Mouse (Mus musculus) liver, embryonic 14.5 days (tissue): ENCODE measurements around the gene Tnfrsf9.

Experiments used
- CTCF ChIP-seq: IDR thresholded peaks from 2 replicates; pipeline ENCODE4 v1.5.1; 2016; ENCODE audit warnings: antibody characterized with exemption, low read depth, control low read depth
- EP300 ChIP-seq: IDR thresholded peaks from 2 replicates; pipeline ENCODE4 v1.6.1; 2016; ENCODE audit warnings: antibody characterized with exemption, low read depth

- no peak for TF ChIP-seq CTCF
- TF ChIP-seq EP300 = no peak
These were observed 982 bp downstream of the Tnfrsf9 start for GRCm38 (mm10) chr4:150915181-150915906.
